Mouse (Mus musculus): ENCODE measurements around the gene C5ar1.
A peak's percentile ranks its signal among the peaks of the same experiment; 100 is the strongest.

Gene C5ar1

DNA sequence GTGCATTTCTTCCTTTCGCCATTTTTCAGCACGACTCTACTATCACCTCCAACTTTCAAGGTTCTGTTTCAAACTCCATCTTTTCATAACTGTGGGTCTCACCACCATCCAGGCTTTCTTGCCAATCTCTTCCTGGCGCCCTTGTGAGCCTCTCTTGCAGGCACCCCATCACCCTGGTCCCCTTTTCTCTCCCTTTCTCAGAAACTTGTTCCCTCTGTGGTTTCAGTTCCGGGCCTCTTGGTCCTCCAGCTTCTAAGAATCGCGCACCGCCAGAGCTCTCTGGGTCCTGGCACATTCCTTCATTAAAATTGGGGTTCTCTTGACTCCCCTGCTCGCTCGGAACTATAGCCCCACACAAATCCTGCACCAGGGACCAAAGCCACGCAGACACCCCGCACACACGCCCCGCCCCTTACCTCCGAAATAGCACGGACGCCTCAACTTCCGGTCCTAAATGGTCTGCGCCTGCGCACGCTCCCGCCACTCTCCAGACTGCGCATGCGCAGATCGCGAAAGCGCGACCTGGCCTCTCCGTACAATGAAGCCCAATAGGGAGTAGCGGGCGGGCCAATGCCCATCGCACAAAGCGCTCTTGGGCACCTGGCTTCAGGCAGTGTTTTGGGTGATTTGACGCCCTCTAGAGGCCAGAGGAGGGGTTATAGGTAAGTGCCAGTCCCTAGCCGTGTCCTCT lies 37.6 kb downstream of the C5ar1 start, which contains the start of gene Dhx34:
TSS of gene Dhx34 (minus strand) at position 456 of the 691 bp plus-strand sequence.
- DNase-seq (ENCODE audit: low read depth): peak; percentile 99

DNA sequence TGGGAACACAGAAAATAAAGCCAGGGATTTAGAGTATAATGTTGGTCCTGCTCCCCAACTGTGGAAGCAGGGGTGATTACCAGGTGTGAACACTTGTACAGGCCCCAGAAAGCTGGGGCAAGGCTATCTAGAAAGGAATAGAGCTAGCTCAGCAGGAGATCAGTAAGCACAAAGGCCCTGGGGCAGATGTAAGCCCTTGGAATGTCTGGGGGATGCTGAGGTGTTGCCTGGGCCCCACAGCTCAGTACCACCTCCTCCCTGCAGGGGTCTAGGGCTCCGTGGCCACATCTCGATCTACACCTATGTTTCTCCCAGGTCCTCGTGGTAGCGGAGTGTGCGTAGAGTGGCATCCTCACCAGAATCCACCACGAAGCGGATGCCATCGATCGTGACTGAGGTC lies 45.4 kb downstream of the C5ar1 start:
- no peak for DNase-seq (ENCODE audit: low read depth)

- DNase-seq (ENCODE audit: low read depth): no peak
Measured at GRCm38 (mm10) chr7:16213196-16213595, 46.1 kb downstream of the C5ar1 start.

- DNase-seq (ENCODE audit: low read depth): no peak
Measured at GRCm38 (mm10) chr7:16210862-16211365, 48.4 kb downstream of the C5ar1 start.

DNA sequence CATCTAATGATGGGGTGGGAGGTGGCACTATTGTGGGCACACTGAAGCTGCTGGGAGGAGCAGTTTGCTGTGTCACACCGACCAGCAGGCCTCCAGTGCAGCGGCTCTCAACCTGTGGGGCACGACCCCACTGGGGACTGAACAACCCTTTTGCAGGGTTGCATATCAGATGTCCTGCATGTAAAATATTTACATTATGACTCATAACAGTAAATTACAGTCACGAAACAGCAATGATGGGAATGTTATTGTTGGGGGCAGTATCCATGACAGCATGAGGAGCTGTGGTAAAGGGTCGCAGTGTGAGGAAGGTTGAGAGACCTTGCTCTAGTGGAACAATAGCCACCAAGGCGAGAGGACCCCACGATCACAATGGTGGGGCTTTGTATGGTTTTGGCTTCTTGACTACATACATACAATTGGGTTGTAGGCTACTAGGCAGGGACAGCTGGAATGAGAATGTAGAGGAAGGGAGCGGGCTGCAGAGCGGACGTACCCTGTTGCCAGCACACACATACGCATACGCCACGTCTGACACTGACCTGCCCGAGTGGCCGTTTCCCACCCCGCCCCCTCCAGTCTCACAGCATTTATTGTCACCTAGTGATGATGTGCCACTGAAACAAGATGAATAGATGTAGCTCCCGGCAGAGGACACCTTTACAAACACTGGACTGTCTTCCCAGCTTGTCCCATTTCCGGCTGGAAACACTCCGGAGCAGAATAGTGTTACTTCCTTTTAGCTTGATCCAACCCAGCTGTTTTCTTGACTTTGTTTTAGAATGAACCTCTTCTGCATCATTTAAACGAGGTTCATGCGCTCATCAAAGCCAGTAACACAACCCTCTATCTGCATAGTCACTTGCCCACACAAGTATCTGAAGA lies 50.3 kb downstream of the C5ar1 start:
- DNase-seq (ENCODE audit: low read depth): no peak

GRCm38 (mm10) chr7:16207496-16207895 lies 51.8 kb downstream of the C5ar1 start:
- no peak for DNase-seq (ENCODE audit: low read depth)

- no peak for DNase-seq (ENCODE audit: low read depth)
Measured at GRCm38 (mm10) chr7:16207076-16207475, 52.3 kb downstream of the C5ar1 start.

DNA sequence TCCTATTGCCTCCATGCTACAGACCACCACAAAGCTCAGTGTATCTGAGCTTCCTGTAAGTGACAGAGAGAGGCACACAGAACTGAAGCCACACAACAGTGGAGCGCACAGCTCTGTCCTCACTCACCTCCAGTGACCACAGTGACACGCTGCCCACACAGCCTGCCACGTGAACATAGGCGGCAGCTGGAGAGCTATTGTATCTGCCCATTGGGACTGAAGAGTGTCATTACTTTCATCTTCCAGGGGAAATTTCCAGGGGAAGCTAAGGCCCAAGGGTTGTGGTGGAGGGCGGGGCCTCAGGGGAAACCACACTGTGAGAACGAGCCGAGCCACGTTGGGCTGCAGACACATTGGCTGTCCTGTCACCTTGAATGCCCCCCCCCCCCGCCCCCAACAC lies 54.5 kb downstream of the C5ar1 start:
- DNase-seq (ENCODE audit: low read depth): no peak

GRCm38 (mm10) chr7:16203505-16203903 lies 55.8 kb downstream of the C5ar1 start:
- DNase-seq (ENCODE audit: low read depth): no peak

GRCm38 (mm10) chr7:16202756-16203504 lies 56.4 kb downstream of the C5ar1 start:
- DNase-seq (ENCODE audit: low read depth): no peak

GRCm38 (mm10) chr7:16201136-16201535 lies 58.2 kb downstream of the C5ar1 start:
- DNase-seq (ENCODE audit: low read depth): peak; percentile 34

GRCm38 (mm10) chr7:16198540-16198939 lies 60.8 kb downstream of the C5ar1 start:
- no peak for DNase-seq (ENCODE audit: low read depth)

DNA sequence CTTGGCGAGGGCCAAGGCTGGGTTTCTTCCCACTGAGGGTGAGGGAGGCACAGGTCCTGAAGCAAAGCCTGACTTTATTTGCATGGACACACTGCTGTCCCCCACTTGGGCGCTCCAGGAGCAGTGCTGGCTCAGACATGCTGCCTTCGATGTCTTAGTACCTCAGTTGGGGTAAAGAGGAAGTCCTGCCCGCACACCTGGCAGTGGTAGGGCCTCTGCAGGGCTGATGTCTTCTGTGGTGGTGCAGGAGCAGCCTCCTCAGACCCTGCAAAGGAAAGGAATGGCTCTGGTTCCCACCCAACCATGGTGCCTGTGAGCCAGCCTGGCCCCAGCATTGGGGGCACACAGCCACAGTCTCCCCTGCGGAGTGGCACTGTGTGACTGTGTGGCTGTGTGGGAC lies 62.2 kb downstream of the C5ar1 start:
- DNase-seq (ENCODE audit: low read depth): no peak
